Comparison of ENCODE assay signal across 18 mouse cellular contexts in genomic region chr2:80135076-80135475, GRCm38 (mm10). TPM values are rescaled to one million over a fixed set of nuclear protein-coding genes. Genes with fewer than 3 reads are reported as not detected.
DNase-seq lines count a peak whose midpoint lies in the region; ATAC-seq and TF ChIP-seq lines count a peak whose summit lies in the region.
"Had no signal": no experiment of that assay in that cellular context is flagged by ENCODE, and none has a peak within 500 bp of the region (broad histone marks: within the 10 kb centered on the region; RNA-seq: fewer than 3 reads in every experiment).

No protein-coding gene starts in this region.

- H3K4me2 ChIP-seq in limb, embryonic 14.5 days (replicated peaks; ENCODE audit: low read depth, low read length, severe bottlenecking) = no peak overlapping the region
- no peak overlapping the region for H3K4me2 ChIP-seq in midbrain, embryonic 14.5 days (ENCODE audit: low read length)
- H3K4me2 ChIP-seq in midbrain, embryonic 11.5 days = no peak overlapping the region
- H3K4me2 ChIP-seq in hindbrain, embryonic 14.5 days (replicated peaks) = no peak overlapping the region
- H3K4me2 ChIP-seq: embryonic facial prominence, embryonic 13.5 days; forebrain, embryonic 13.5 days; forebrain, embryonic 15.5 days had no signal

- H3K4me1 ChIP-seq in limb, embryonic 14.5 days (ENCODE audit: control insufficient read depth, insufficient read depth, low read length) = no peaks in the 10 kb centered on the region
- H3K4me1 ChIP-seq in limb, embryonic 10.5 days = no peaks in the 10 kb centered on the region
- no peaks in the 10 kb centered on the region for H3K4me1 ChIP-seq in midbrain, embryonic 14.5 days (ENCODE audit: control insufficient read depth, insufficient read depth, low read length)
- no peaks in the 10 kb centered on the region for H3K4me1 ChIP-seq in midbrain, embryonic 11.5 days (ENCODE audit: control insufficient read depth, insufficient read depth, low read length)
- no peaks in the 10 kb centered on the region for H3K4me1 ChIP-seq in hindbrain, embryonic 14.5 days (replicated peaks; ENCODE audit: control insufficient read depth, insufficient read depth, low read length)
- H3K4me1 ChIP-seq: embryonic facial prominence, embryonic 13.5 days; forebrain, embryonic 13.5 days; forebrain, embryonic 15.5 days had no signal

- no peak for ATAC-seq in limb, embryonic 14.5 days (ENCODE audit: low FRiP score, low read depth)
- ATAC-seq in midbrain, embryonic 14.5 days (ENCODE audit: low FRiP score, low TSS enrichment) = no peak
- ATAC-seq in midbrain, embryonic 11.5 days (ENCODE audit: low FRiP score) = no peak
- no peak for ATAC-seq in hindbrain, embryonic 14.5 days (ENCODE audit: low FRiP score)
- ATAC-seq: forebrain, embryonic 13.5 days; forebrain, embryonic 15.5 days; forebrain, postnatal 0 days had no signal

- no peaks in the 10 kb centered on the region for H3K27me3 ChIP-seq in limb, embryonic 14.5 days (ENCODE audit: control insufficient read depth, insufficient read depth, low read length)
- no peaks in the 10 kb centered on the region for H3K27me3 ChIP-seq in limb, embryonic 10.5 days (ENCODE audit: low read depth, poor library complexity, severe bottlenecking)
- H3K27me3 ChIP-seq in midbrain, embryonic 14.5 days (ENCODE audit: control insufficient read depth, insufficient read depth, low read length) = no peaks in the 10 kb centered on the region
- no peaks in the 10 kb centered on the region for H3K27me3 ChIP-seq in midbrain, embryonic 11.5 days (ENCODE audit: control insufficient read depth, insufficient read depth, low read length)
- no peaks in the 10 kb centered on the region for H3K27me3 ChIP-seq in hindbrain, embryonic 14.5 days (ENCODE audit: control insufficient read depth, insufficient read depth, low read length)
- H3K27me3 ChIP-seq: embryonic facial prominence, embryonic 13.5 days; forebrain, embryonic 13.5 days; forebrain, embryonic 15.5 days had no signal

- no peaks in the 10 kb centered on the region for H3K9me3 ChIP-seq in limb, embryonic 14.5 days (ENCODE audit: control insufficient read depth, low read length)
- H3K9me3 ChIP-seq in limb, embryonic 10.5 days (replicated peaks) = no peaks in the 10 kb centered on the region
- H3K9me3 ChIP-seq in midbrain, embryonic 14.5 days (ENCODE audit: control insufficient read depth, low read length) = no peaks in the 10 kb centered on the region
- H3K9me3 ChIP-seq in midbrain, embryonic 11.5 days (ENCODE audit: control insufficient read depth, low read length) = no peaks in the 10 kb centered on the region
- no peaks in the 10 kb centered on the region for H3K9me3 ChIP-seq in hindbrain, embryonic 14.5 days (ENCODE audit: control insufficient read depth, low read length)
- H3K9me3 ChIP-seq: embryonic facial prominence, embryonic 13.5 days; forebrain, embryonic 13.5 days; forebrain, embryonic 15.5 days had no signal

- no peak for TF ChIP-seq POLR2A in limb, embryonic 14.5 days (IDR thresholded peaks at IDR 0.05; ENCODE audit: borderline replicate concordance, extremely low read depth, insufficient read depth, insufficient read length)

- DNase-seq in limb, embryonic 14.5 days (ENCODE audit: low spot score) = peak; percentile 19
- no peak for DNase-seq in limb, embryonic 10.5 days (ENCODE audit: low spot score)
- peak; percentile 8 for DNase-seq in midbrain, embryonic 14.5 days
- no peak for DNase-seq in midbrain, embryonic 11.5 days (ENCODE audit: low spot score, missing footprints)
- no peak for DNase-seq in hindbrain, embryonic 14.5 days (ENCODE audit: low spot score)
- DNase-seq: adrenal gland, adult 2 months; adrenal gland, postnatal 10 days; adrenal gland, postnatal 25 days; cerebellum, adult 11-12 months; cerebellum, adult 2 months; cerebellum, adult 9-10 months; cerebellum, postnatal 10 days; cerebellum, postnatal 25 days; forebrain, postnatal 0 days had no signal

- no peak overlapping the region for H3K27ac ChIP-seq in limb, embryonic 14.5 days (replicated peaks; ENCODE audit: low read depth, low read length)
- no peak overlapping the region for H3K27ac ChIP-seq in limb, embryonic 10.5 days
- H3K27ac ChIP-seq in midbrain, embryonic 14.5 days (replicated peaks; ENCODE audit: low read depth, low read length) = no peak overlapping the region
- H3K27ac ChIP-seq in midbrain, embryonic 11.5 days (ENCODE audit: low read depth, low read length) = no peak overlapping the region
- H3K27ac ChIP-seq in hindbrain, embryonic 14.5 days = no peak overlapping the region
- H3K27ac ChIP-seq: embryonic facial prominence, embryonic 13.5 days; forebrain, embryonic 13.5 days; forebrain, embryonic 15.5 days had no signal

- H3K4me3 ChIP-seq in limb, embryonic 14.5 days (replicated peaks; ENCODE audit: low read length) = no peak overlapping the region
- no peak overlapping the region for H3K4me3 ChIP-seq in limb, embryonic 10.5 days
- no peak overlapping the region for H3K4me3 ChIP-seq in midbrain, embryonic 14.5 days (replicated peaks; ENCODE audit: low read depth, low read length)
- no peak overlapping the region for H3K4me3 ChIP-seq in midbrain, embryonic 11.5 days (ENCODE audit: low read depth, low read length)
- no peak overlapping the region for H3K4me3 ChIP-seq in hindbrain, embryonic 14.5 days (replicated peaks; ENCODE audit: low read length)
- H3K4me3 ChIP-seq: embryonic facial prominence, embryonic 13.5 days; forebrain, embryonic 13.5 days; forebrain, embryonic 15.5 days had no signal

- no peak overlapping the region for H3K9ac ChIP-seq in limb, embryonic 14.5 days (ENCODE audit: low read depth, low read length, severe bottlenecking)
- H3K9ac ChIP-seq in midbrain, embryonic 14.5 days (replicated peaks; ENCODE audit: low read length) = no peak overlapping the region
- no peak overlapping the region for H3K9ac ChIP-seq in midbrain, embryonic 11.5 days (ENCODE audit: low read length)
- no peak overlapping the region for H3K9ac ChIP-seq in hindbrain, embryonic 14.5 days
- H3K9ac ChIP-seq: embryonic facial prominence, embryonic 13.5 days; forebrain, embryonic 13.5 days; forebrain, embryonic 15.5 days; forebrain, postnatal 0 days had no signal

- 69% methylated on average over 3 of the region's 3 CpGs for WGBS in limb, embryonic 14.5 days
- WGBS in limb, embryonic 10.5 days = 89% methylated on average over 3 of the region's 3 CpGs
- 63% methylated on average over 3 of the region's 3 CpGs for WGBS in midbrain, embryonic 14.5 days
- 75% methylated on average over 3 of the region's 3 CpGs for WGBS in midbrain, embryonic 11.5 days
- 88% methylated on average over 3 of the region's 3 CpGs for whole genome bisulfite sequencing in hindbrain, embryonic 14.5 days

- H3K36me3 ChIP-seq in limb, embryonic 14.5 days (ENCODE audit: control insufficient read depth, insufficient read depth, low read length) = no peaks in the 10 kb centered on the region
- H3K36me3 ChIP-seq in limb, embryonic 10.5 days = no peaks in the 10 kb centered on the region
- no peaks in the 10 kb centered on the region for H3K36me3 ChIP-seq in midbrain, embryonic 14.5 days (ENCODE audit: control insufficient read depth, insufficient read depth, low read length)
- no peaks in the 10 kb centered on the region for H3K36me3 ChIP-seq in midbrain, embryonic 11.5 days (ENCODE audit: control insufficient read depth, insufficient read depth, low read length)
- no peaks in the 10 kb centered on the region for H3K36me3 ChIP-seq in hindbrain, embryonic 14.5 days (replicated peaks; ENCODE audit: control insufficient read depth, insufficient read depth)
- H3K36me3 ChIP-seq: embryonic facial prominence, embryonic 13.5 days; forebrain, embryonic 15.5 days had no signal

RNA-seq across cellular contexts. Expression of gene Pde1a, which starts 5.8 kb away (rescaled TPM):
- 3.0 TPM in 2 replicates for polyA plus RNA-seq in limb, embryonic 14.5 days (2012; rRNA removed)
- 5.6 TPM in 2 replicates for polyA plus RNA-seq in limb, embryonic 14.5 days (2014; fragmentation: Nextera tagmentation; extraction: Ambion mirVana)
- polyA plus RNA-seq in limb, embryonic 10.5 days (2016; fragmentation: Nextera tagmentation; extraction: Ambion mirVana) = 0.31 and 0.54 TPM in 2 replicates
- polyA plus RNA-seq in midbrain, embryonic 14.5 days (2014; fragmentation: Nextera tagmentation; extraction: Ambion mirVana) = 2.8 and 3.2 TPM in 2 replicates
- polyA plus RNA-seq in midbrain, embryonic 11.5 days (2014; fragmentation: Nextera tagmentation; extraction: Ambion mirVana) = 0.95 and 1.2 TPM in 2 replicates
- polyA plus RNA-seq in hindbrain, embryonic 14.5 days (2014; fragmentation: Nextera tagmentation; extraction: Ambion mirVana) = 9.0 and 9.6 TPM in 2 replicates
- polyA plus RNA-seq: C2C12 had no signal

Comparison
In these comparisons a context has a peak if more than half of its experiments do, and no peak if none do; other contexts are left out.
1. DNase-seq: peak in limb, embryonic 14.5 days (single experiment) and midbrain, embryonic 14.5 days (single experiment); none in limb, embryonic 10.5 days (single experiment), midbrain, embryonic 11.5 days (single experiment) and hindbrain, embryonic 14.5 days (single experiment).